Mouse (Mus musculus) gastrocnemius, adult 2 months (tissue): ENCODE results near the gene Rapgef4. TPM values are rescaled to one million over a fixed set of nuclear protein-coding genes. Genes with fewer than 3 reads are reported as not detected.

Experiments
- DNase-seq: peaks from one replicate; pipeline ENCODE4 v3.0.0; 2022
- H3K27ac ChIP-seq: fragments of 200-600 bp; 2 replicates; pipeline ENCODE4 v1.8.1; 2022; ENCODE audit warnings: mild to moderate bottlenecking
- H3K4me3 ChIP-seq: fragments of 200-600 bp; 2 replicates; pipeline ENCODE4 v1.8.1; 2022; ENCODE audit warnings: mild to moderate bottlenecking, moderate library complexity
- CTCF ChIP-seq: fragments of 200-600 bp; IDR thresholded peaks from 2 replicates; pipeline ENCODE4 v1.8.1; 2022; ENCODE audit warnings: antibody characterized with exemption, mild to moderate bottlenecking, moderate library complexity
- intact Hi-C: fragments of 180-260 bp; cut with DNase I; formaldehyde crosslinking; loops from one replicate; pipeline ENCODE4 v1.15.1; 2025
- total RNA-seq, 2 experiments: library from RNA; stranded (reverse); gene quantifications; 2 replicates each; pipeline ENCODE4 v1.2.3; 2021

The Rapgef4 gene
- total RNA-seq, 2 experiments from 2014 or later, result 1.8 to 3.2 TPM

- Histone ChIP-seq H3K27ac (peak overlapping the region; percentile 46; the same call in 1 of the 2 replicates), H3K4me3 (no peak overlapping the region; the same call in 1 of the 2 replicates)
- no peak for TF ChIP-seq CTCF
- no peak for DNase-seq
- intact Hi-C loops, result no loop called here
Measured at GRCm38 (mm10) chr2:72288932-72289534, 308.0 kb downstream of the Rapgef4 start.

DNA sequence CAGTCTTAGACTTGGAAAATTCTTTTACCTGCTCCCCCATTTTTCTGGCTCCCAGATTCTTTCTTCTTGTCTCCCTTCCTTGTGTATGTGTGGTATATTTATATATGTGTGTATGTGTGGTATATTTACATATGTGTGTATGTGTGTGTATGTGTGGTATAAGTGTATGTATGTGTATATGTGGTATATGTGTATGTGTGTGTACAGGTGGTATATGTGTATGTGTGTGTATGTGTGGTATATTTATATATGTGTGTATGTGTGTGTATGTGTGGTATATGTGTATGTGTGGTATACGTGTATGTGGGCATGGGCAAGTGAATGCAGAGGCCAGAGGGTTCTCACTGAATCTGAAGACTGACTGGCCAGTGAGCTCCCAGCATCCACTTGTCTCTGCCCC is 310.1 kb downstream of the Rapgef4 start:
- no peak overlapping the region for H3K4me3 ChIP-seq
- peak overlapping the region; percentile 71 for H3K27ac ChIP-seq
- intact Hi-C loops, result no loop called here
- no peak for DNase-seq
- no peak for TF ChIP-seq CTCF

GRCm38 (mm10) chr2:72292573-72292972 is 311.5 kb downstream of the Rapgef4 start:
- TF ChIP-seq CTCF, result no peak
- no peak for DNase-seq
- H3K4me3 ChIP-seq, result no peak overlapping the region
- intact Hi-C loops, result no loop called here
- peak overlapping the region; percentile 38; the same call in 1 of the 2 replicates for H3K27ac ChIP-seq

DNA sequence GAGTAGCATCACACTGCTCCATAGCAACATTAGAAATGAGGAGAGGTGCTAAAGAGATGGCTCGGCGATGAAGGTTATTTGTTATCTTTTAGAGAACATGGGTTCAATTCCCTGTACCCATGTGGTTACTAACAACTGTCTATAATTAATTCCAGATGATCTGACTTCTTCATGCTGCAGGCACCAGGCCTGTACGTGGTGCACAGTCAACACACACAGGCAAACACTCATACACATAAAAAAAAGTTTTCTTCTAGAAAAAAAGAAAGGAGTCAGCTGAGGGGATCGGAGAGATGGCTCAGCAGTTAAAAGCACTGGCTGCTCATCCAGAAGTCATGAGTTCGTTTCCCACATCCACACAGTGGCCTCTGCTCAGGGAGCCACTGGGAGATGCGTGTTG is 314.0 kb downstream of the Rapgef4 start:
- intact Hi-C loops, result no loop called here
- H3K4me3 ChIP-seq, result no peak overlapping the region

GRCm38 (mm10) chr2:72296984-72297715 is 316.1 kb downstream of the Rapgef4 start:
- no peak for DNase-seq
- intact Hi-C loops, result no loop called here
- no peak for TF ChIP-seq CTCF
- peak overlapping the region; percentile 76 for H3K4me3 ChIP-seq
- H3K27ac ChIP-seq, result peak overlapping the region; percentile 89

More for the DNA sequence above, 314.0 kb downstream of the Rapgef4 start:
- no peak for DNase-seq
- H3K27ac ChIP-seq, result peak overlapping the region; percentile 89
- TF ChIP-seq CTCF, result no peak

DNA sequence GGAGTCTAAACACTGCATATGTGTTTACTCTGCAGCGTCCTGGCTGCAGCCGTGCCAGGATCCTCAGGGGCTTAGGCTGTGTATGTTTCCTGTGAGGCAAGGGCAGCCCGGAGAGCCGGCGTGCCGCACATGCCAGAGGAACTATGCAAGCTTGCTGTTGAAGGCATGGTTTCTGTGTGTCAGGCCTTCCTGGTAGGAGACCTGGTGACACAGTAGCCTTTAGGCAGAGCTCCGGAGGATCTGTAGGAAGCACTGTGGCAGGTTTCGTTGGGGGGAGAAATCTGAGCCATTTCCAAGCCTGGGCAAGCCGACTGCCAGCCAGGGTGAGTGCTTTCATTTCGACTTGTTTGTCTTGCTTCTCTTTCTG is 316.7 kb downstream of the Rapgef4 start:
- TF ChIP-seq CTCF, result no peak
- H3K4me3 ChIP-seq, result peak overlapping the region; percentile 76
- peak; percentile 79 for DNase-seq
- H3K27ac ChIP-seq, result peak overlapping the region; percentile 89
- intact Hi-C loops, result loop anchor here (1.0 kb wide), 1 partner anchor 93 kb away; no protein-coding TSS in a partner anchor

- Histone ChIP-seq H3K4me3 (peak overlapping the region; percentile 76), H3K27ac (peak overlapping the region; percentile 89)
- intact Hi-C loops, result loop anchor here (1.0 kb wide), 1 partner anchor 92 kb away; no protein-coding TSS in a partner anchor
- peak; percentile 72 for DNase-seq
- peak; percentile 96 for TF ChIP-seq CTCF
Measured at GRCm38 (mm10) chr2:72298406-72298805, 317.4 kb downstream of the Rapgef4 start.

GRCm38 (mm10) chr2:72301194-72301916 is 320.3 kb downstream of the Rapgef4 start:
- no peak for TF ChIP-seq CTCF
- H3K27ac ChIP-seq, result peak overlapping the region; percentile 89
- H3K4me3 ChIP-seq, result peak overlapping the region; percentile 76
- DNase-seq, result no peak
- intact Hi-C loops, result no loop called here

- H3K4me3 ChIP-seq, result no peak overlapping the region
- no peak for DNase-seq
- intact Hi-C loops, result no loop called here
- peak overlapping the region; percentile 89; the same call in 1 of the 2 replicates for H3K27ac ChIP-seq
- no peak for TF ChIP-seq CTCF
Measured at GRCm38 (mm10) chr2:72305738-72306137, 324.7 kb downstream of the Rapgef4 start.

Other genes starting within 250 kb of the Rapgef4 start
- gene Itga6, start 235.6 kb upstream of the Rapgef4 start, total RNA-seq, result 10 to 100 TPM; 13.1 to 21.8 TPM
- gene Pdk1, start 108.0 kb upstream of the Rapgef4 start, total RNA-seq, result 10 to 100 TPM; 52.2 to 85.3 TPM